17 mouse cellular contexts compared by ENCODE assay signal in genomic region chr2:161433816-161434215, GRCm38 (mm10).
DNase-seq lines count a peak whose midpoint lies in the region; ATAC-seq and TF ChIP-seq lines count a peak whose summit lies in the region.
"Had no signal": no experiment of that assay in that cellular context is flagged by ENCODE, and none has a peak within 500 bp of the region (broad histone marks: within the 10 kb centered on the region; RNA-seq: fewer than 3 reads in every experiment).

No protein-coding gene starts in this region.

- no peaks in the 10 kb centered on the region for H3K36me3 ChIP-seq in embryonic facial prominence, embryonic 14.5 days (ENCODE audit: control insufficient read depth, insufficient read depth, low read length)
- H3K36me3 ChIP-seq in embryonic facial prominence, embryonic 10.5 days (replicated peaks) = no peaks in the 10 kb centered on the region
- no peaks in the 10 kb centered on the region for H3K36me3 ChIP-seq in kidney, embryonic 15.5 days
- H3K36me3 ChIP-seq in kidney, adult 2 months (ENCODE audit: control insufficient read depth, insufficient read depth, low read length) = no peaks in the 10 kb centered on the region
- H3K36me3 ChIP-seq in midbrain, embryonic 14.5 days (ENCODE audit: control insufficient read depth, insufficient read depth, low read length) = no peaks in the 10 kb centered on the region
- H3K36me3 ChIP-seq: embryonic facial prominence, embryonic 12.5 days; limb, embryonic 13.5 days had no signal

- no peaks in the 10 kb centered on the region for H3K9me3 ChIP-seq in embryonic facial prominence, embryonic 14.5 days (ENCODE audit: control insufficient read depth, low read length)
- H3K9me3 ChIP-seq in embryonic facial prominence, embryonic 10.5 days = no peaks in the 10 kb centered on the region
- no peaks in the 10 kb centered on the region for H3K9me3 ChIP-seq in kidney, embryonic 15.5 days (replicated peaks)
- H3K9me3 ChIP-seq in midbrain, embryonic 14.5 days (ENCODE audit: control insufficient read depth, low read length) = no peaks in the 10 kb centered on the region
- H3K9me3 ChIP-seq: embryonic facial prominence, embryonic 12.5 days; limb, embryonic 13.5 days had no signal

- peak; percentile 29 for DNase-seq in embryonic facial prominence, embryonic 14.5 days (ENCODE audit: low spot score)
- no peak for DNase-seq in embryonic facial prominence, embryonic 10.5 days (ENCODE audit: low spot score)
- DNase-seq in kidney, adult 2 months = no peak
- peak; percentile 55 for DNase-seq in embryo, embryonic 11 days
- DNase-seq in midbrain, embryonic 14.5 days = peak; percentile 43
- no peak for DNase-seq in layer of hippocampus, adult 9-10 months (ENCODE audit: low spot score)
- DNase-seq in cerebellum, postnatal 14 days = no peak
- DNase-seq: cerebellum, adult 11-12 months; gastrocnemius, postnatal 25 days; kidney, postnatal 25 days; liver, postnatal 0 days; lung, postnatal 36 days; thymus, adult 2 months had no signal

- H3K4me1 ChIP-seq in embryonic facial prominence, embryonic 14.5 days (ENCODE audit: control insufficient read depth, insufficient read depth, low read length) = no peaks in the 10 kb centered on the region
- H3K4me1 ChIP-seq in embryonic facial prominence, embryonic 10.5 days = peaks cover 3% of the 10 kb centered on the region; the same call in 1 of the 2 replicates
- no peaks in the 10 kb centered on the region for H3K4me1 ChIP-seq in kidney, embryonic 15.5 days
- no peaks in the 10 kb centered on the region for H3K4me1 ChIP-seq in kidney, adult 2 months (ENCODE audit: control insufficient read depth, insufficient read depth, low read length)
- 0 out of 2 replicates have a peak, but pooled peaks cover 2% of the 10 kb centered on the region for H3K4me1 ChIP-seq in midbrain, embryonic 14.5 days (ENCODE audit: control insufficient read depth, insufficient read depth, low read length)
- H3K4me1 ChIP-seq: embryonic facial prominence, embryonic 12.5 days had no signal

- no peak overlapping the region for H3K27ac ChIP-seq in embryonic facial prominence, embryonic 14.5 days (replicated peaks; ENCODE audit: low read depth, low read length)
- H3K27ac ChIP-seq in embryonic facial prominence, embryonic 10.5 days (replicated peaks) = no peak overlapping the region
- no peak overlapping the region for H3K27ac ChIP-seq in kidney, embryonic 15.5 days
- H3K27ac ChIP-seq in kidney, adult 2 months (ENCODE audit: insufficient read depth, low read depth, low read length) = no peak overlapping the region
- H3K27ac ChIP-seq in midbrain, embryonic 14.5 days (replicated peaks; ENCODE audit: low read depth, low read length) = no peak overlapping the region
- H3K27ac ChIP-seq: embryonic facial prominence, embryonic 12.5 days; limb, embryonic 13.5 days had no signal

- 55% methylated on average over 9 of the region's 9 CpGs for WGBS in embryonic facial prominence, embryonic 14.5 days
- WGBS in embryonic facial prominence, embryonic 10.5 days = 54% methylated on average over 9 of the region's 9 CpGs
- 7% methylated on average over 9 of the region's 9 CpGs for WGBS in kidney, embryonic 15.5 days
- 10% methylated on average over 9 of the region's 9 CpGs for WGBS in kidney, adult 2 months
- WGBS in midbrain, embryonic 14.5 days = 14% methylated on average over 9 of the region's 9 CpGs

- no peak overlapping the region for H3K4me2 ChIP-seq in embryonic facial prominence, embryonic 14.5 days (ENCODE audit: low read depth, low read length)
- no peak overlapping the region for H3K4me2 ChIP-seq in kidney, embryonic 15.5 days
- no peak overlapping the region for H3K4me2 ChIP-seq in midbrain, embryonic 14.5 days (ENCODE audit: low read length)
- H3K4me2 ChIP-seq: embryonic facial prominence, embryonic 12.5 days; limb, embryonic 13.5 days had no signal

- H3K4me3 ChIP-seq in embryonic facial prominence, embryonic 14.5 days (ENCODE audit: low read depth, low read length) = no peak overlapping the region
- no peak overlapping the region for H3K4me3 ChIP-seq in embryonic facial prominence, embryonic 10.5 days
- H3K4me3 ChIP-seq in kidney, embryonic 15.5 days (replicated peaks) = no peak overlapping the region
- H3K4me3 ChIP-seq in kidney, adult 2 months (ENCODE audit: insufficient read depth, low read depth, low read length) = no peak overlapping the region
- H3K4me3 ChIP-seq in midbrain, embryonic 14.5 days (replicated peaks; ENCODE audit: low read depth, low read length) = no peak overlapping the region
- H3K4me3 ChIP-seq: embryonic facial prominence, embryonic 12.5 days; limb, embryonic 13.5 days had no signal

- H3K9ac ChIP-seq in embryonic facial prominence, embryonic 14.5 days (ENCODE audit: low read depth, low read length) = no peak overlapping the region
- no peak overlapping the region for H3K9ac ChIP-seq in kidney, embryonic 15.5 days
- no peak overlapping the region for H3K9ac ChIP-seq in midbrain, embryonic 14.5 days (replicated peaks; ENCODE audit: low read length)
- H3K9ac ChIP-seq: embryonic facial prominence, embryonic 12.5 days; limb, embryonic 13.5 days; liver, postnatal 0 days had no signal

- TF ChIP-seq CTCF in kidney, adult 2 months (conservative IDR thresholded peaks at IDR 0.05; ENCODE audit: insufficient read depth, insufficient read length, low read depth, low read length) = no peak

- no peak for TF ChIP-seq POLR2A in kidney, adult 2 months (IDR thresholded peaks at IDR 0.05; ENCODE audit: low read depth, low read length)

- ATAC-seq in embryonic facial prominence, embryonic 14.5 days (ENCODE audit: low read depth) = peak; percentile 37; the same call in 1 of the 2 replicates
- 0 out of 2 replicates have a peak, but pooled peaks have one; percentile 25 for ATAC-seq in kidney, embryonic 15.5 days (replicated peaks; ENCODE audit: low FRiP score)
- no peak for ATAC-seq in midbrain, embryonic 14.5 days (ENCODE audit: low FRiP score, low TSS enrichment)
- ATAC-seq: liver, postnatal 0 days had no signal

- no peaks in the 10 kb centered on the region for H3K27me3 ChIP-seq in embryonic facial prominence, embryonic 14.5 days (replicated peaks; ENCODE audit: control insufficient read depth, insufficient read depth, low read length)
- H3K27me3 ChIP-seq in embryonic facial prominence, embryonic 10.5 days (replicated peaks; ENCODE audit: low read depth, poor library complexity, severe bottlenecking) = no peaks in the 10 kb centered on the region
- no peaks in the 10 kb centered on the region for H3K27me3 ChIP-seq in kidney, embryonic 15.5 days
- H3K27me3 ChIP-seq in kidney, adult 2 months (replicated peaks; ENCODE audit: control insufficient read depth, insufficient read depth, low read length) = no peaks in the 10 kb centered on the region
- H3K27me3 ChIP-seq in midbrain, embryonic 14.5 days (ENCODE audit: control insufficient read depth, insufficient read depth, low read length) = no peaks in the 10 kb centered on the region
- H3K27me3 ChIP-seq: CH12.LX; embryonic facial prominence, embryonic 12.5 days; limb, embryonic 13.5 days had no signal

Comparison
In these comparisons a context has a peak if more than half of its experiments do, and no peak if none do; other contexts are left out.
1. DNase-seq: peak in embryonic facial prominence, embryonic 14.5 days (single experiment), embryo, embryonic 11 days (single experiment) and midbrain, embryonic 14.5 days (single experiment); none in embryonic facial prominence, embryonic 10.5 days (single experiment), kidney, adult 2 months (single experiment), layer of hippocampus, adult 9-10 months (single experiment) and cerebellum, postnatal 14 days (0 of 2).